Mouse (Mus musculus) adrenal gland, postnatal 36 days (tissue): ENCODE measurements around the gene Phrf1. TPM values are rescaled to one million over a fixed set of nuclear protein-coding genes. Genes with fewer than 3 reads are reported as not detected.
A peak's percentile ranks its signal among the peaks of the same experiment; 100 is the strongest.

Experiments used
- DNase-seq, 2 experiments: peaks; one replicate each; pipeline ENCODE4 v3.0.0; 2021; ENCODE audit warnings: mixed read lengths in 1 of 2
- total RNA-seq, 2 experiments: library from RNA; stranded (reverse); gene quantifications; 2 replicates each; pipeline ENCODE4 v1.2.3; 2021

The Phrf1 gene
- total RNA-seq, 2 experiments from 2014 or later = 70.5 to 89.3 TPM

- DNase-seq = no peak
Observed at GRCm38 (mm10) chr7:141213133-141213532, 15.5 kb upstream of the Phrf1 start.

- no peak for DNase-seq
Observed at GRCm38 (mm10) chr7:141213605-141214235, 14.9 kb upstream of the Phrf1 start, which contains the start of gene Lmntd2. Lmntd2 (minus strand) TSS chr7:141214080.

- no peak for DNase-seq
Observed at GRCm38 (mm10) chr7:141214310-141214709, 14.3 kb upstream of the Phrf1 start.

- peak; percentile 93 to 95 for DNase-seq
Observed at GRCm38 (mm10) chr7:141215101-141215879, 13.3 kb upstream of the Phrf1 start, which contains the start of gene Rassf7. Rassf7 (plus strand) TSS chr7:141215860.

- peak; percentile 42 to 66 for DNase-seq
Observed at GRCm38 (mm10) chr7:141215880-141216733, 12.5 kb upstream of the Phrf1 start.

GRCm38 (mm10) chr7:141216894-141217293 is 11.7 kb upstream of the Phrf1 start:
- DNase-seq = no peak

GRCm38 (mm10) chr7:141217343-141218013 is 11.1 kb upstream of the Phrf1 start:
- no peak for DNase-seq

- DNase-seq = no peak
Observed at GRCm38 (mm10) chr7:141218141-141218540, 10.4 kb upstream of the Phrf1 start.

- no peak for DNase-seq
Observed at GRCm38 (mm10) chr7:141218557-141219133, 9.9 kb upstream of the Phrf1 start.

GRCm38 (mm10) chr7:141219558-141220099 is 9.0 kb upstream of the Phrf1 start:
- no peak for DNase-seq

- no peak for DNase-seq
Observed at GRCm38 (mm10) chr7:141220377-141220776, 8.2 kb upstream of the Phrf1 start.

GRCm38 (mm10) chr7:141221249-141222125 is 7.1 kb upstream of the Phrf1 start:
- DNase-seq = peak; percentile 98 to 99

- no peak for DNase-seq
Observed at GRCm38 (mm10) chr7:141222126-141222467, 6.5 kb upstream of the Phrf1 start.

- no peak for DNase-seq
Observed at GRCm38 (mm10) chr7:141222696-141223215, 5.8 kb upstream of the Phrf1 start.

GRCm38 (mm10) chr7:141226535-141226934 is 2.0 kb upstream of the Phrf1 start:
- no peak for DNase-seq

GRCm38 (mm10) chr7:141227796-141228195 is 788 bp upstream of the Phrf1 start:
- DNase-seq = no peak

GRCm38 (mm10) chr7:141229702-141230101 is 1.1 kb downstream of the Phrf1 start:
- DNase-seq = no peak

GRCm38 (mm10) chr7:141230570-141230969 is 2.0 kb downstream of the Phrf1 start:
- no peak for DNase-seq

GRCm38 (mm10) chr7:141231111-141231510 is 2.5 kb downstream of the Phrf1 start:
- DNase-seq = no peak

GRCm38 (mm10) chr7:141231551-141231950 is 3.0 kb downstream of the Phrf1 start:
- DNase-seq = no peak
